Mouse (Mus musculus) neutrophil, adult 59 days (primary cell): ENCODE data around the gene Cdk19. TPM values are rescaled to one million over a fixed set of nuclear protein-coding genes. Genes with fewer than 3 reads are reported as not detected.

ENCODE experiments used
- total RNA-seq, 2 experiments: library from RNA; stranded (reverse); gene quantifications; 1 replicate in 1 of 2; 2 replicates in 1 of 2; pipeline ENCODE4 v1.2.4; 2023

Cdk19 gene
- total RNA-seq = 10 to 100 TPM; 35.6 to 43.0 TPM

GRCm38 (mm10) chr10:40339351-40339964 lies at the start of gene Cdk19:
Gene Cdk19 (plus strand): TSS chr10:40339564.

GRCm38 (mm10) chr10:40302140-40302985 lies 37.0 kb upstream of the Cdk19 start, which contains the start of gene Amd1:
Gene Amd1 (minus strand): TSS chr10:40302186.

Other genes starting within 250 kb of the Cdk19 start
- 10 to 100 TPM; 22.2 to 29.1 TPM for gene Slc16a10, start 197.3 kb upstream of the Cdk19 start, total RNA-seq
- 1 to 10 TPM; 7.8 to 8.2 TPM for gene Rpf2, start 92.5 kb upstream of the Cdk19 start, total RNA-seq
- 10 to 100 TPM in 1 of 2 experiments, 1 to 10 TPM in 1; 7.8 to 10.7 TPM for gene Gtf3c6, start 81.5 kb upstream of the Cdk19 start, total RNA-seq
- 10 to 100 TPM; 26.6 to 27.9 TPM for gene Amd1, start 37.4 kb upstream of the Cdk19 start, total RNA-seq
- gene Slc22a16, start 230.8 kb downstream of the Cdk19 start, total RNA-seq = not detected